Mouse (Mus musculus) forebrain, embryonic 12.5 days (tissue): Measurements from ENCODE around the gene Etv1. TPM values are rescaled to one million over a fixed set of nuclear protein-coding genes. Genes with fewer than 3 reads are reported as not detected.

Experiments
- ATAC-seq: fragments of 200-750 bp; cut with Nextera tagmentation; 2 replicates; pipeline ENCODE4 v1.8.0; 2017; ENCODE audit warnings: moderate TSS enrichment; ENCODE audit not compliant: low FRiP score
- H3K27ac ChIP-seq: fragments of 300-500 bp; sonication (generic); 2 replicates; pipeline ENCODE4 v1.5.1; 2016; ENCODE audit warnings: mild to moderate bottlenecking
- H3K27me3 ChIP-seq: fragments of 300-500 bp; sonication (generic); 2 replicates; pipeline ENCODE4 v1.6.1; 2016; ENCODE audit warnings: mild to moderate bottlenecking
- H3K36me3 ChIP-seq: fragments of 300-500 bp; sonication (generic); replicated peaks from 2 replicates; pipeline ENCODE4 v1.6.1; 2016; ENCODE audit warnings: mild to moderate bottlenecking
- H3K4me1 ChIP-seq: fragments of 300-500 bp; sonication (generic); 2 replicates; pipeline ENCODE4 v1.6.1; 2016
- H3K4me2 ChIP-seq: fragments of 300-500 bp; sonication (generic); 2 replicates; pipeline ENCODE4 v1.6.1; 2016; ENCODE audit warnings: mild to moderate bottlenecking, moderate library complexity
- H3K4me3 ChIP-seq: fragments of 300-500 bp; sonication (generic); replicated peaks from 2 replicates; pipeline ENCODE4 v1.5.1; 2016; ENCODE audit warnings: mild to moderate bottlenecking
- H3K9ac ChIP-seq: fragments of 300-500 bp; sonication (generic); 2 replicates; pipeline ENCODE4 v1.6.1; 2016; ENCODE audit warnings: mild to moderate bottlenecking
- H3K9me3 ChIP-seq: fragments of 300-500 bp; sonication (generic); 2 replicates; pipeline ENCODE4 v1.6.1; 2016
- WGBS: fragments of 180-500 bp; shearing (Covaris S2); methylation state at CpG from one replicate; pipeline ENCODE4 v1.1.7; 2016; 5-methylcytosine and 5-hydroxymethylcytosine counted together
- polyA plus RNA-seq: library from polyadenylated mRNA; unstranded; fragments of >200 nt; fragmentation: Nextera tagmentation; extraction: Ambion mirVana; gene quantifications from 2 replicates; pipeline ENCODE4 v1.2.1, GENCODE M21; 2016

The Etv1 gene
- 25.5 and 46.6 TPM in 2 replicates for polyA plus RNA-seq

- H3K36me3 ChIP-seq: no peaks in the 10 kb centered on the region
- H3K4me1 ChIP-seq: peaks cover 22% of the 10 kb centered on the region
- peak within 1 kb of the TSS; percentile 90 for H3K27ac ChIP-seq
- H3K27me3 ChIP-seq: peaks cover 4% of the 10 kb centered on the region; the same call in 1 of the 2 replicates
- WGBS: under 1% methylated on average over 20 of the region's 20 CpGs
- H3K4me2 ChIP-seq: peak within 1 kb of the TSS; percentile 93
- H3K9me3 ChIP-seq: no peaks in the 10 kb centered on the region
- H3K9ac ChIP-seq: peak within 1 kb of the TSS; percentile 59
- H3K4me3 ChIP-seq: peak within 1 kb of the TSS; percentile 56
- ATAC-seq: peak; percentile 24
These were observed at the start of gene Etv1 for GRCm38 (mm10) chr12:38779186-38779777. Gene Etv1 (plus strand): TSS chr12:38779380.

DNA sequence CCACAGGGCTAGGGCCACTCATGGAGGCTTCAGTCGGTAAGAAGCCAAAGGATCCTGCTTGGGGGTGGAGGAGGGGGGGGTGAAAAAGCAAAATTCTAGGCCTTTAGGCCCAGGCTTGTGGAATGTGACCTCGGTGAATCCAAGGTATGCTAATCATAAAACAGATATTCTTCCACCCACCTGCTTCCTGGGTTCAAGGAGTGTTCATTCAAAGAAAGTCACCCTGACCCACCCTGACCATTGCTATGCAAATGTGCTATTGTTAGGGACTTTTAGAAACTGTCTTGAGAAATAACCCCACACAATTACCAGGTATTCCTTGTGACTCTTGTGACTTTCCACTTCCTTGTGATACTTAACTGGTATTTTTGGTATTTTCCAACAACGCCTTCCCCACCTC, 49.5 kb upstream of the Etv1 start:
- no peaks in the 10 kb centered on the region for H3K9me3 ChIP-seq
- H3K4me3 ChIP-seq: no peak overlapping the region
- no peaks in the 10 kb centered on the region for H3K4me1 ChIP-seq
- H3K36me3 ChIP-seq: no peaks in the 10 kb centered on the region
- H3K27ac ChIP-seq: no peak overlapping the region
- no peak overlapping the region for H3K4me2 ChIP-seq
- no peak overlapping the region for H3K9ac ChIP-seq
- H3K27me3 ChIP-seq: no peaks in the 10 kb centered on the region
- no peak for ATAC-seq
- WGBS: 82% methylated on average over 3 of the region's 3 CpGs

GRCm38 (mm10) chr12:38730791-38731190, 48.4 kb upstream of the Etv1 start:
- H3K27ac ChIP-seq: no peak overlapping the region
- WGBS: 94% methylated on average over 2 of the region's 2 CpGs
- H3K27me3 ChIP-seq: no peaks in the 10 kb centered on the region
- no peak overlapping the region for H3K9ac ChIP-seq
- no peaks in the 10 kb centered on the region for H3K9me3 ChIP-seq
- H3K4me3 ChIP-seq: no peak overlapping the region
- ATAC-seq: no peak
- no peak overlapping the region for H3K4me2 ChIP-seq
- no peaks in the 10 kb centered on the region for H3K4me1 ChIP-seq
- H3K36me3 ChIP-seq: no peaks in the 10 kb centered on the region

GRCm38 (mm10) chr12:38759322-38759721, 19.9 kb upstream of the Etv1 start:
- Histone ChIP-seq H3K4me3 (no peak overlapping the region), H3K4me2 (no peak overlapping the region), H3K9ac (no peak overlapping the region), H3K27ac (no peak overlapping the region), H3K27me3 (no peaks in the 10 kb centered on the region), H3K36me3 (no peaks in the 10 kb centered on the region), H3K4me1 (no peaks in the 10 kb centered on the region), H3K9me3 (no peaks in the 10 kb centered on the region)
- WGBS: 57% methylated on average over 2 of the region's 2 CpGs
- ATAC-seq: no peak

- 78% methylated on average over 7 of the region's 7 CpGs for WGBS
- Histone ChIP-seq H3K4me1 (peaks cover 14% of the 10 kb centered on the region), H3K27me3 (peaks cover 4% of the 10 kb centered on the region; the same call in 1 of the 2 replicates), H3K9me3 (no peaks in the 10 kb centered on the region), H3K4me3 (no peak overlapping the region), H3K4me2 (0 out of 2 replicates have a peak overlapping the region, but pooled peaks have one; percentile 93), H3K27ac (no peak overlapping the region), H3K9ac (no peak overlapping the region), H3K36me3 (no peaks in the 10 kb centered on the region)
- ATAC-seq: no peak
These were observed 1.9 kb upstream of the Etv1 start for GRCm38 (mm10) chr12:38777316-38777715.

GRCm38 (mm10) chr12:38777957-38778298, 1.3 kb upstream of the Etv1 start:
- no peaks in the 10 kb centered on the region for H3K36me3 ChIP-seq
- peaks cover 4% of the 10 kb centered on the region; the same call in 1 of the 2 replicates for H3K27me3 ChIP-seq
- H3K4me3 ChIP-seq: peak overlapping the region; percentile 56
- H3K9ac ChIP-seq: peak overlapping the region; percentile 36; the same call in 1 of the 2 replicates
- no peaks in the 10 kb centered on the region for H3K9me3 ChIP-seq
- H3K4me2 ChIP-seq: peak overlapping the region; percentile 93
- peak; percentile 9; the same call in 1 of the 2 replicates for ATAC-seq
- no peak overlapping the region for H3K27ac ChIP-seq
- peaks cover 14% of the 10 kb centered on the region for H3K4me1 ChIP-seq
- WGBS: 6% methylated on average over 6 of the region's 6 CpGs

GRCm38 (mm10) chr12:38778299-38779075, 693 bp upstream of the Etv1 start:
- under 1% methylated on average over 36 of the region's 37 CpGs for WGBS
- peak overlapping the region; percentile 90 for H3K27ac ChIP-seq
- peak; percentile 96 for ATAC-seq
- no peaks in the 10 kb centered on the region for H3K36me3 ChIP-seq
- no peaks in the 10 kb centered on the region for H3K9me3 ChIP-seq
- H3K9ac ChIP-seq: peak overlapping the region; percentile 59
- H3K27me3 ChIP-seq: peaks cover 4% of the 10 kb centered on the region; the same call in 1 of the 2 replicates
- peak overlapping the region; percentile 56 for H3K4me3 ChIP-seq
- peak overlapping the region; percentile 93 for H3K4me2 ChIP-seq
- peaks cover 18% of the 10 kb centered on the region for H3K4me1 ChIP-seq

- no peaks in the 10 kb centered on the region for H3K9me3 ChIP-seq
- WGBS: under 1% methylated on average over 33 of the region's 33 CpGs
- H3K4me2 ChIP-seq: peak overlapping the region; percentile 93
- peak; percentile 59 for ATAC-seq
- peaks cover 4% of the 10 kb centered on the region; the same call in 1 of the 2 replicates for H3K27me3 ChIP-seq
- peaks cover 22% of the 10 kb centered on the region for H3K4me1 ChIP-seq
- peak overlapping the region; percentile 59 for H3K9ac ChIP-seq
- peak overlapping the region; percentile 90 for H3K27ac ChIP-seq
- H3K4me3 ChIP-seq: peak overlapping the region; percentile 56
- H3K36me3 ChIP-seq: no peaks in the 10 kb centered on the region
These were observed 1.1 kb downstream of the Etv1 start for GRCm38 (mm10) chr12:38780006-38780954.

- Histone ChIP-seq H3K9me3 (no peaks in the 10 kb centered on the region), H3K4me2 (peak overlapping the region; percentile 93), H3K4me1 (peaks cover 22% of the 10 kb centered on the region), H3K27ac (no peak overlapping the region), H3K27me3 (peaks cover 4% of the 10 kb centered on the region; the same call in 1 of the 2 replicates), H3K9ac (peak overlapping the region; percentile 59), H3K36me3 (no peaks in the 10 kb centered on the region), H3K4me3 (peak overlapping the region; percentile 56)
- ATAC-seq: no peak
- 1% methylated on average over 11 of the region's 11 CpGs for WGBS
These were observed 1.8 kb downstream of the Etv1 start for GRCm38 (mm10) chr12:38780955-38781304.

- Histone ChIP-seq H3K27ac (no peak overlapping the region), H3K4me3 (peak overlapping the region; percentile 56), H3K27me3 (peaks cover 4% of the 10 kb centered on the region; the same call in 1 of the 2 replicates), H3K36me3 (no peaks in the 10 kb centered on the region), H3K9ac (no peak overlapping the region; the same call in 1 of the 2 replicates), H3K4me1 (peaks cover 22% of the 10 kb centered on the region), H3K9me3 (no peaks in the 10 kb centered on the region), H3K4me2 (peak overlapping the region; percentile 93)
- ATAC-seq: no peak
- 61% methylated on average over 6 of the region's 6 CpGs for WGBS
These were observed 2.5 kb downstream of the Etv1 start for GRCm38 (mm10) chr12:38781686-38782085.

- Histone ChIP-seq H3K9me3 (no peaks in the 10 kb centered on the region), H3K27me3 (no peaks in the 10 kb centered on the region), H3K36me3 (no peaks in the 10 kb centered on the region), H3K4me2 (peak overlapping the region; percentile 19), H3K9ac (no peak overlapping the region), H3K4me1 (peaks cover 18% of the 10 kb centered on the region), H3K4me3 (no peak overlapping the region), H3K27ac (no peak overlapping the region)
- no peak for ATAC-seq
- WGBS: 61% methylated on average over 1 of the region's 1 CpGs
These were observed 4.1 kb downstream of the Etv1 start for GRCm38 (mm10) chr12:38783291-38783690.

GRCm38 (mm10) chr12:38784221-38784620, 5.0 kb downstream of the Etv1 start:
- Histone ChIP-seq H3K27me3 (no peaks in the 10 kb centered on the region), H3K4me3 (no peak overlapping the region), H3K9ac (no peak overlapping the region), H3K27ac (no peak overlapping the region), H3K4me1 (peaks cover 20% of the 10 kb centered on the region), H3K9me3 (no peaks in the 10 kb centered on the region), H3K4me2 (no peak overlapping the region), H3K36me3 (no peaks in the 10 kb centered on the region)
- no peak for ATAC-seq
- 3% methylated on average over 1 of the region's 1 CpGs for WGBS
